21 mouse cellular contexts compared by ENCODE assay signal in the genomic region with DNA sequence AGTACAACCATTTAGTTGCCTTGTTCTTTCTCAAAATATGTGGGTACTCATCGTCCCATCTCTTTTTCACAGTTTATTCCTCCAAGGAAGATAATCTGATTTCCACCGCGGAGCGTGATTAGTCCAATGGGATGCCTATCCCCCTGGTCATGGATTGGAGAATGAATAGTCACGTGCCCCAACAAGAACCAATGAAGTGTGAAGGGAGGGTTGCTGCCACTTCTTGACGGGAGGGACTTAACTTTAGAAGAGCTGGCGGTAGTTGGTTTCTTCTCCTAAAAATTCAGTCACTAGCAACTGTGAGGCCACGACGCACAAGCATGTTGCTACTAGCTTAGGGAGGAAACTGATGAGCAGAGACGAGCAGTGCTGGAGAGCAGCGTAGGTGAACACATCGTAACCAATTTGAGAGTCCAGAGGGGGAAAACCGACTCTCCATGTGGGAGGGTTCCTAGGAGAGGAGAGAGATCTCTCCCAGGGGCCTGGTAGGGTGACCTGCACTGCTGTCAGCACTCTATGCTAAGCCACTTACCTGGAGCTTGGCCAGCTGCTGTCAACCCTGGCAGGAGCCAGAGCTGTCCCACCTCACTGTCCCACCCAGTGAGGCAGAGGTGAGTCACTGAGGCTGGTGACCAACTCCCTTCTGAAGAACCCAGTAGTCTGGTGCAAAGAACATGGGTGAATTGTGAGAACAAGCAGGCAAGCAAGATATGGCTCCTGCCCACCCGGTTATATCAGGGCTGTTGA. TPM values are rescaled to one million over a fixed set of nuclear protein-coding genes. Genes with fewer than 3 reads are reported as not detected.
A peak's percentile ranks its signal among the peaks of the same experiment; 100 is the strongest.
DNase-seq lines count a peak whose midpoint lies in the region; ATAC-seq and TF ChIP-seq lines count a peak whose summit lies in the region.
"Had no signal": no experiment of that assay in that cellular context is flagged by ENCODE, and none has a peak within 500 bp of the region (broad histone marks: within the 10 kb centered on the region; RNA-seq: fewer than 3 reads in every experiment).

No protein-coding gene starts in this region.

- no peaks in the 10 kb centered on the region for H3K36me3 ChIP-seq in embryonic facial prominence, embryonic 13.5 days
- no peaks in the 10 kb centered on the region for H3K36me3 ChIP-seq in embryonic facial prominence, embryonic 10.5 days (replicated peaks)
- H3K36me3 ChIP-seq in kidney, embryonic 16.5 days (ENCODE audit: insufficient read depth, low read length), result no peaks in the 10 kb centered on the region
- H3K36me3 ChIP-seq in C2C12 (ENCODE audit: control insufficient read depth, insufficient read depth), result no peaks in the 10 kb centered on the region
- H3K36me3 ChIP-seq in limb, embryonic 15.5 days, result no peaks in the 10 kb centered on the region
- H3K36me3 ChIP-seq: embryonic facial prominence, embryonic 12.5 days; midbrain, embryonic 10.5 days; neural tube, embryonic 15.5 days had no signal

- H3K27ac ChIP-seq in embryonic facial prominence, embryonic 13.5 days, result 0 out of 2 replicates have a peak overlapping the region, but pooled peaks have one; percentile 24
- H3K27ac ChIP-seq in embryonic facial prominence, embryonic 10.5 days (replicated peaks), result no peak overlapping the region
- peak overlapping the region; percentile 84 for H3K27ac ChIP-seq in kidney, embryonic 16.5 days (ENCODE audit: low read length)
- peak overlapping the region; percentile 65 for H3K27ac ChIP-seq in limb, embryonic 15.5 days
- H3K27ac ChIP-seq: embryonic facial prominence, embryonic 12.5 days; hindbrain, postnatal 0 days; liver, embryonic 14.5 days; midbrain, embryonic 10.5 days; neural tube, embryonic 15.5 days had no signal

- no peak overlapping the region for H3ac ChIP-seq in C2C12 (ENCODE audit: control insufficient read depth, insufficient read length, low read depth)

- no peak overlapping the region for H3K4me3 ChIP-seq in embryonic facial prominence, embryonic 13.5 days
- H3K4me3 ChIP-seq in embryonic facial prominence, embryonic 10.5 days, result no peak overlapping the region
- H3K4me3 ChIP-seq in kidney, embryonic 16.5 days (ENCODE audit: low read length), result peak overlapping the region; percentile 11
- no peak overlapping the region for H3K4me3 ChIP-seq in C2C12 (ENCODE audit: insufficient read depth, poor library complexity, severe bottlenecking)
- H3K4me3 ChIP-seq in limb, embryonic 15.5 days, result no peak overlapping the region
- H3K4me3 ChIP-seq: embryonic facial prominence, embryonic 12.5 days; midbrain, embryonic 10.5 days; neural tube, embryonic 15.5 days had no signal

- 0 out of 2 replicates have a peak, but pooled peaks cover 7% of the 10 kb centered on the region for H3K4me1 ChIP-seq in embryonic facial prominence, embryonic 13.5 days
- H3K4me1 ChIP-seq in embryonic facial prominence, embryonic 10.5 days, result peaks cover 6% of the 10 kb centered on the region; the same call in 1 of the 2 replicates
- H3K4me1 ChIP-seq in kidney, embryonic 16.5 days (ENCODE audit: insufficient read depth, low read length), result no peaks in the 10 kb centered on the region
- H3K4me1 ChIP-seq in limb, embryonic 15.5 days, result no peaks in the 10 kb centered on the region
- H3K4me1 ChIP-seq: embryonic facial prominence, embryonic 12.5 days; midbrain, embryonic 10.5 days; neural tube, embryonic 15.5 days had no signal

- no peak overlapping the region for H3K9ac ChIP-seq in embryonic facial prominence, embryonic 13.5 days
- H3K9ac ChIP-seq in kidney, embryonic 16.5 days (replicated peaks; ENCODE audit: low read length), result no peak overlapping the region; the same call in 1 of the 2 replicates
- no peak overlapping the region for H3K9ac ChIP-seq in limb, embryonic 15.5 days
- H3K9ac ChIP-seq: embryonic facial prominence, embryonic 12.5 days; liver, embryonic 14.5 days; neural tube, embryonic 15.5 days had no signal

- no peaks in the 10 kb centered on the region for H3K79me3 ChIP-seq in C2C12 (ENCODE audit: low read depth)

- no peaks in the 10 kb centered on the region for H3K27me3 ChIP-seq in embryonic facial prominence, embryonic 13.5 days
- no peaks in the 10 kb centered on the region for H3K27me3 ChIP-seq in embryonic facial prominence, embryonic 10.5 days (replicated peaks; ENCODE audit: low read depth, poor library complexity, severe bottlenecking)
- H3K27me3 ChIP-seq in kidney, embryonic 16.5 days (ENCODE audit: insufficient read depth, low read length), result no peaks in the 10 kb centered on the region
- H3K27me3 ChIP-seq in C2C12 (ENCODE audit: control insufficient read depth, insufficient read depth, insufficient read length), result no peaks in the 10 kb centered on the region
- H3K27me3 ChIP-seq in limb, embryonic 15.5 days, result no peaks in the 10 kb centered on the region
- H3K27me3 ChIP-seq: embryonic facial prominence, embryonic 12.5 days; neural tube, embryonic 15.5 days had no signal

- H3K9me3 ChIP-seq in embryonic facial prominence, embryonic 13.5 days, result no peaks in the 10 kb centered on the region
- 0 out of 2 replicates have a peak, but pooled peaks cover 3% of the 10 kb centered on the region for H3K9me3 ChIP-seq in embryonic facial prominence, embryonic 10.5 days
- no peaks in the 10 kb centered on the region for H3K9me3 ChIP-seq in kidney, embryonic 16.5 days (ENCODE audit: low read length)
- no peaks in the 10 kb centered on the region for H3K9me3 ChIP-seq in limb, embryonic 15.5 days
- H3K9me3 ChIP-seq: embryonic facial prominence, embryonic 12.5 days; midbrain, embryonic 10.5 days; neural tube, embryonic 15.5 days had no signal

- peak; percentile 52; the same call in 1 of the 2 replicates for ATAC-seq in embryonic facial prominence, embryonic 13.5 days (ENCODE audit: insufficient number of reproducible peaks, insufficient read depth, low FRiP score, low TSS enrichment, low read depth)
- ATAC-seq in kidney, embryonic 16.5 days (ENCODE audit: low FRiP score, low TSS enrichment), result peak; percentile 73
- ATAC-seq in limb, embryonic 15.5 days (ENCODE audit: insufficient number of reproducible peaks, low FRiP score, low TSS enrichment, low read depth), result 0 out of 2 replicates have a peak, but pooled peaks have one; percentile 63
- ATAC-seq in cerebellum, adult (ENCODE audit: insufficient number of reproducible peaks, low FRiP score, low TSS enrichment), result no peak
- ATAC-seq: hindbrain, postnatal 0 days had no signal

- TF ChIP-seq CTCF in C2C12 (IDR thresholded peaks at IDR 0.05; ENCODE audit: control insufficient read depth, insufficient read depth, insufficient read length), result no peak

- 85% methylated on average over 14 of the region's 14 CpGs for WGBS in embryonic facial prominence, embryonic 13.5 days
- WGBS in embryonic facial prominence, embryonic 10.5 days, result 90% methylated on average over 14 of the region's 14 CpGs
- WGBS in kidney, embryonic 16.5 days, result 79% methylated on average over 14 of the region's 14 CpGs
- 80% methylated on average over 14 of the region's 14 CpGs for WGBS in limb, embryonic 15.5 days

- no peaks in the 10 kb centered on the region for H3K79me2 ChIP-seq in C2C12 (ENCODE audit: control insufficient read depth, insufficient read depth)

- no peak for DNase-seq in embryonic facial prominence, embryonic 10.5 days (ENCODE audit: low spot score)
- no peak for DNase-seq in kidney, adult 9 months
- DNase-seq in spleen, adult 12 weeks (ENCODE audit: low spot score), result no peak
- DNase-seq: cerebellum, adult 11 months; cerebellum, postnatal 25 days; gastrocnemius, postnatal 14 days; layer of hippocampus, postnatal 36 days; left cerebral cortex, postnatal 4 days; lung, postnatal 36 days; spleen, adult 18-20 months; thymus, adult 18-20 months had no signal

- H3K4me2 ChIP-seq in embryonic facial prominence, embryonic 13.5 days, result peak overlapping the region; percentile 9
- peak overlapping the region; percentile 18; the same call in 1 of the 2 replicates for H3K4me2 ChIP-seq in kidney, embryonic 16.5 days (replicated peaks; ENCODE audit: low read depth, low read length)
- peak overlapping the region; percentile 31 for H3K4me2 ChIP-seq in limb, embryonic 15.5 days
- H3K4me2 ChIP-seq: embryonic facial prominence, embryonic 12.5 days; neural tube, embryonic 15.5 days had no signal

TF ChIP-seq in C2C12, 6 proteins besides CTCF, POLR2A, EP300 and RAD21:
- TF ChIP-seq USF1 (IDR thresholded peaks at IDR 0.05; ENCODE audit: low read depth) (peak; percentile 14), MYOD1 (IDR thresholded peaks at IDR 0.05; ENCODE audit: control insufficient read depth, insufficient read length, low read depth) (no peak)

RNA-seq across cellular contexts. Expression of gene Ppp2r3a, which starts 37.5 kb away (rescaled TPM):
- polyA plus RNA-seq in embryonic facial prominence, embryonic 13.5 days (2015; fragmentation: Nextera tagmentation; extraction: Ambion mirVana), result 15.3 and 16.4 TPM in 2 replicates
- 10.6 and 10.9 TPM in 2 replicates for polyA plus RNA-seq in embryonic facial prominence, embryonic 10.5 days (2016; fragmentation: Nextera tagmentation; extraction: Ambion mirVana)
- polyA plus RNA-seq in kidney, embryonic 16.5 days (2015; fragmentation: Nextera tagmentation; extraction: Ambion mirVana), result 15.7 and 18.8 TPM in 2 replicates
- 2.4 TPM for polyA plus RNA-seq in C2C12 (2012; fragmentation: generic; extraction: Trizol)
- 17.3 and 22.6 TPM in 2 replicates for polyA plus RNA-seq in limb, embryonic 15.5 days (2015; fragmentation: Nextera tagmentation; extraction: Ambion mirVana)
